Mouse (Mus musculus): ENCODE measurements around the gene Spata21. TPM values are rescaled to one million over a fixed set of nuclear protein-coding genes. Genes with fewer than 3 reads are reported as not detected.

Gene Spata21
- polyA plus RNA-seq, 1 experiment from 2014 or later = not detected

- no peaks in the 10 kb centered on the region for H3K27me3 ChIP-seq (ENCODE audit: insufficient read depth, poor library complexity, severe bottlenecking)
- 76% methylated on average over 10 of the region's 10 CpGs for WGBS
- H3K36me3 ChIP-seq = no peaks in the 10 kb centered on the region
- H3K9me3 ChIP-seq = no peaks in the 10 kb centered on the region
- no peak for DNase-seq (ENCODE audit: low spot score)
- H3K4me3 ChIP-seq = no peak overlapping the region
- H3K27ac ChIP-seq = no peak overlapping the region
- H3K4me1 ChIP-seq (replicated peaks) = 0 out of 2 replicates have a peak, but pooled peaks cover 6% of the 10 kb centered on the region
These were observed 1.3 kb upstream of the Spata21 start for GRCm38 (mm10) chr4:141086862-141087261.

DNA sequence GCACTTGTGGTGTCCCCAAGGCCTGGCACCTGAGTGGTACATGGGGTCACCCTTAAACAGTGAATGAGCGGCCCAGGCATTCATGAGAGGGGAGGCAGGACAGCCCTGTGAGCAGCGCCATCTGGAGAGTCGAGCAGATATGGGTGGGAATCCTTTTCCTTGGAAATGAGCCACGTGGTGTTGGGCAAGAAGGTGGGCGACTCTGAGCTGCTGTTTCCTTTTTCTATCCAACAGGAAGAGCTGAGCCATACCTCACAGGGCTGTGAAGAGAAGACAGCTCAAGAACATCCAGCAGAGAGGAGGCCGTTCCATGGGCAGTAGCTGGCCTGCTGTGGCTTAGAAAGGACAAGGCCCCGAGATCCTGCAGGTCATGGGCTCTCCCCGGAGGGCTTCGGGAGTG, 581 bp downstream of the Spata21 start:
- 75% methylated on average over 9 of the region's 9 CpGs for WGBS

DNA sequence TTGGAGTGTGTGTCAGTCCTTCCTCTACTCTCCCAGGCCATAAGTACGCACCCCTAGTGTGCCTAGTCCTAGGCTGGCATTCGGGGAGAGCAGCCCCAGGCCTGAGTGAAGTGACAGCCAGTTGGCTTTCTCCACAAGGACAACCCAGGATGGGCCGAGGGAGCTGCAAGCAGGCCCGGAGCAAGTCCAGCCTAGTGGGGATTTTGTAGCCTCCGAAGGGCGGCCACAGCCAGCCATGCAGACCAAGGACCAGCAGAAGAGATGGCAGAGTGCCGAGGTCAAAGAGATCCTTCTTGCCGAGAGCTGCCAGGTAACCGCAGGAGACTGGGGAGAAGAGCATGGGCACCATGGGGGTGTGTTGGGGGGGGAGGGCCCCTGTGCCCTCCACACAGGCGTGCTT, 6.9 kb downstream of the Spata21 start:
- no peaks in the 10 kb centered on the region for H3K27me3 ChIP-seq (ENCODE audit: insufficient read depth, poor library complexity, severe bottlenecking)
- no peak overlapping the region for H3K4me3 ChIP-seq
- H3K27ac ChIP-seq = no peak overlapping the region
- no peak for DNase-seq (ENCODE audit: low spot score)
- H3K36me3 ChIP-seq = no peaks in the 10 kb centered on the region
- H3K4me1 ChIP-seq (replicated peaks) = peaks cover 13% of the 10 kb centered on the region
- no peaks in the 10 kb centered on the region for H3K9me3 ChIP-seq
- 79% methylated on average over 10 of the region's 10 CpGs for WGBS

More for the DNA sequence above, 581 bp downstream of the Spata21 start:
- H3K36me3 ChIP-seq = no peaks in the 10 kb centered on the region
- H3K4me3 ChIP-seq = no peak overlapping the region
- no peak for DNase-seq (ENCODE audit: low spot score)
- no peaks in the 10 kb centered on the region for H3K27me3 ChIP-seq (ENCODE audit: insufficient read depth, poor library complexity, severe bottlenecking)
- no peak overlapping the region for H3K27ac ChIP-seq
- H3K4me1 ChIP-seq (replicated peaks) = 0 out of 2 replicates have a peak, but pooled peaks cover 6% of the 10 kb centered on the region
- H3K9me3 ChIP-seq = no peaks in the 10 kb centered on the region

DNA sequence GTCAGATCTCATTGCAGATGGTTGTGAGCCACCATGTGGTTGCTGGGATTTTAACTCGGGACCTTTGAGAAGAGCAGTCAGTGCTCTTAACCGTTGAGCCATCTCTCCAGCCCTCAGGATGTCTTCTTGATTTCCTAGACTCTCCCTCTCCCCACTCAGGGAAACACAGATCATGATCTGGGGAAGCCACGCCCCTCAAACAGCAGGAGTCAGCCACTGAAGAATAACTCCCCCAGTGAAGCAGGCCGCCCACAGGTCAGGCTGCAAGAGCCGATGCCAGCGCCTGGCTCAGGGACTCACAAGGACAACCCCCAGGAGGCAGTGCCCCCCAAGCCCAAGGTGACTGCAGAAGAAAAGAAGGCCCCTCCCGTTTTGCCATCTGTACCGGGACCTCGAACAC, 8.6 kb downstream of the Spata21 start:
- no peak for DNase-seq (ENCODE audit: low spot score)
- 15% methylated on average over 9 of the region's 9 CpGs for WGBS
- Histone ChIP-seq H3K27ac (no peak overlapping the region), H3K4me3 (no peak overlapping the region), H3K27me3 (ENCODE audit: insufficient read depth, poor library complexity, severe bottlenecking) (no peaks in the 10 kb centered on the region), H3K4me1 (replicated peaks) (peaks cover 13% of the 10 kb centered on the region), H3K9me3 (no peaks in the 10 kb centered on the region), H3K36me3 (no peaks in the 10 kb centered on the region)

- Histone ChIP-seq H3K9me3 (no peaks in the 10 kb centered on the region), H3K27ac (no peak overlapping the region), H3K4me3 (no peak overlapping the region), H3K27me3 (ENCODE audit: insufficient read depth, poor library complexity, severe bottlenecking) (no peaks in the 10 kb centered on the region), H3K36me3 (no peaks in the 10 kb centered on the region), H3K4me1 (replicated peaks) (peaks cover 13% of the 10 kb centered on the region)
- no peak for DNase-seq (ENCODE audit: low spot score)
- 72% methylated on average over 4 of the region's 4 CpGs for WGBS
These were observed 10.8 kb downstream of the Spata21 start for GRCm38 (mm10) chr4:141098935-141099334.

GRCm38 (mm10) chr4:141099956-141100355, 11.8 kb downstream of the Spata21 start:
- Histone ChIP-seq H3K36me3 (no peaks in the 10 kb centered on the region), H3K4me1 (replicated peaks) (peaks cover 11% of the 10 kb centered on the region), H3K4me3 (no peak overlapping the region), H3K9me3 (no peaks in the 10 kb centered on the region), H3K27me3 (ENCODE audit: insufficient read depth, poor library complexity, severe bottlenecking) (no peaks in the 10 kb centered on the region), H3K27ac (no peak overlapping the region)
- WGBS = 83% methylated on average over 5 of the region's 5 CpGs
- no peak for DNase-seq (ENCODE audit: low spot score)

- peaks cover 11% of the 10 kb centered on the region for H3K4me1 ChIP-seq (replicated peaks)
- no peaks in the 10 kb centered on the region for H3K36me3 ChIP-seq
- H3K9me3 ChIP-seq = no peaks in the 10 kb centered on the region
- DNase-seq (ENCODE audit: low spot score) = no peak
- 88% methylated on average over 9 of the region's 9 CpGs for WGBS
- no peaks in the 10 kb centered on the region for H3K27me3 ChIP-seq (ENCODE audit: insufficient read depth, poor library complexity, severe bottlenecking)
- no peak overlapping the region for H3K27ac ChIP-seq
- no peak overlapping the region for H3K4me3 ChIP-seq
These were observed 13.2 kb downstream of the Spata21 start for GRCm38 (mm10) chr4:141101291-141101690.

DNA sequence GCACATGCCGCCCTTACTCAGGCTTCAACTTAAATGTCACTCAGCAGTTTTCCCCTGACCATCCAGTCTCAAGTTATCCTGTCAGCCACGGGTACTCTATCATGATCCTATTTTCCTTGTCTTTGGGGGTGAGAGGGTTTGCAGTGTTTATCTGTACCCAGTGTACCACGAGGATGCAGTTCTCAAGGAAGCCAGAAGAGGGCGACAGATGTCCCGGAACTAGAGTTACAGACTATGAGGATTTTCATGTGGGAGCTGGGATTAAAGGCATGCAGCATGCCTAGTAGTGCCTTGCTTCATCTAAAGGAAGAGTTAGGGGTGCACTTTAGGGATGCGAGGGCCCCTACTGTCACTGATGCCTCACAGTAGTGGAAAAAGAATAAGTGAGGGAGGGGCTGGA, 13.7 kb downstream of the Spata21 start:
- Histone ChIP-seq H3K4me1 (replicated peaks) (peaks cover 12% of the 10 kb centered on the region), H3K27me3 (ENCODE audit: insufficient read depth, poor library complexity, severe bottlenecking) (no peaks in the 10 kb centered on the region), H3K4me3 (no peak overlapping the region), H3K36me3 (no peaks in the 10 kb centered on the region), H3K27ac (no peak overlapping the region), H3K9me3 (no peaks in the 10 kb centered on the region)
- WGBS = 69% methylated on average over 6 of the region's 6 CpGs
- DNase-seq (ENCODE audit: low spot score) = peak; percentile 33

GRCm38 (mm10) chr4:141106526-141107183, 18.5 kb downstream of the Spata21 start:
- Histone ChIP-seq H3K27ac (no peak overlapping the region), H3K4me1 (replicated peaks) (peaks cover 18% of the 10 kb centered on the region; the same call in 1 of the 2 replicates)

DNA sequence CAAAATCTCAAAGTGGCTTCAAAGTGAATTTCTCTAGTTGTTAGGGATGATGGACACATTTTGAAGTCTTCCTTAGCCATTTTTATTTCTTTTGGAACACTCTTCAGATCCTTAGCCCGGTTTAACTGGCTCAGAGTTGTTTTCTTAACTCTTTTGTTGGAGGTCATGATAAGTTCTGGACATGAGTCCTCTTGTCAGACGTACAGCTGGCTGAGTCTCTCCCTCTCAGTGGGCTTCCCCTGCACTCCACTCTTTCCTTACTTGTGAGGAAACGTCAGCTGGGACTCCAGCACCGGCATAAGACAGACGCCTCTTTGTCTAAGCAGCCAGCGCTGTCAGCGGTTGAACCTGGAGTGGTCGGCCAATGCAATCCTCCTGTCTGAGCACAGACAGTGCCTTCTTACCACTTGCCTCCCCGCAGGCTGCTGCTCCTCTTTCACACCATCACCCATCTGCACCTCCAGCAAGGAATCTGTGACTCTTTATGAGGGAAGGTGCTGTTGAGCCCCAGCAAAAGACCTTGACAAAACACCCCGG, 20.1 kb downstream of the Spata21 start:
- Histone ChIP-seq H3K4me1 (replicated peaks) (peaks cover 18% of the 10 kb centered on the region; the same call in 1 of the 2 replicates), H3K9me3 (peaks cover 11% of the 10 kb centered on the region), H3K27me3 (ENCODE audit: insufficient read depth, poor library complexity, severe bottlenecking) (no peaks in the 10 kb centered on the region), H3K36me3 (peaks cover 40% of the 10 kb centered on the region), H3K27ac (peak overlapping the region; percentile 53; the same call in 1 of the 2 replicates), H3K4me3 (no peak overlapping the region)
- DNase-seq (ENCODE audit: low spot score) = no peak
- WGBS = 44% methylated on average over 10 of the region's 10 CpGs

More at GRCm38 (mm10) chr4:141106526-141107183, 18.5 kb downstream of the Spata21 start:
- WGBS = 78% methylated on average over 16 of the region's 16 CpGs
- H3K27me3 ChIP-seq (ENCODE audit: insufficient read depth, poor library complexity, severe bottlenecking) = no peaks in the 10 kb centered on the region
- no peak overlapping the region for H3K4me3 ChIP-seq
- H3K9me3 ChIP-seq = peaks cover 11% of the 10 kb centered on the region
- DNase-seq (ENCODE audit: low spot score) = no peak
- H3K36me3 ChIP-seq = peaks cover 24% of the 10 kb centered on the region

DNA sequence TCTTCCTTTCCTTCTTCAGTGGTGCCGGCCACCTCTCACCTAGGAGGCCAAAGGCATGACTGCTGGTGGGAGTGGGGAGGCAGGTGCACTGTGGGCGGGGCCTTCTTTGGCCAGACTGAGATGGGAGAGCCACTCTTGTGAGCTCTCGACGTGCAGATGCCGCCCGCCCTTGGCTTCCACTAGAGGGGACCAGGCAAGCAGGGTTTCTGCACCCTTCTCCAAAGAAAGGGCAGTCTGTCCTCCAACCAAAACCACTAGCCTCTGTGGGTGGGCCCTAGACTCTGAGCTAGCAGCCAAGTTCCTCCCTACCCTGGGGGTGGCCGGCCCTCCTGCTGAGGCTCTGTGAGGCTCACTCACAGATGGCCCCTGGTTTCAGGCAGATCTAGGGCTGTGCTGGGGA, 25.7 kb downstream of the Spata21 start:
- Histone ChIP-seq H3K36me3 (peaks cover 94% of the 10 kb centered on the region), H3K4me3 (no peak overlapping the region), H3K27me3 (ENCODE audit: insufficient read depth, poor library complexity, severe bottlenecking) (no peaks in the 10 kb centered on the region), H3K9me3 (peaks cover 11% of the 10 kb centered on the region), H3K27ac (peak overlapping the region; percentile 29; the same call in 1 of the 2 replicates), H3K4me1 (replicated peaks) (peaks cover 34% of the 10 kb centered on the region)
- 82% methylated on average over 7 of the region's 7 CpGs for WGBS
- no peak for DNase-seq (ENCODE audit: low spot score)

DNA sequence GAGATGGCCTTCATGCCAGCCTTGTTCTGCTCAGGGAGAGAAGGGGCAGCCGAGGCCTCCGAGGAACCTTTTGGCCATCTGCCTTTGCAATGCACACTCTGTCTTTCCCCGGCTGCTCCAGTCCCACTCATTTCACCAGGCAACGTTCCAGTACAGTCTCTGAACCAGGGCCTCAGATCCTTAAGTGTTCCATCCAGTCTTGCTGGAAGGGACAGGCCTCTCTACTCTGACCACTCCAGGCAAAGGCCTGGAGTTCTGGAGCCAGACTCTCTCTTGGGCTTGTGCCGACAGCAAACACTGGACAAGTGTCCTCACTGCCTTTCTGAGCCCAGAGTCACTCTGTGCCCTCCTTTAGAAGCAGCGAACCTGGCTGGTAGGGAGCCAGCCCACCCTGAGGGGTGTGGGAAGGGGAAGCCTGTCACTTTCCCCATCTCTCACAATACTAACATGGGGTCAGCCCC, 26.4 kb downstream of the Spata21 start:
- Histone ChIP-seq H3K4me1 (replicated peaks) (peaks cover 40% of the 10 kb centered on the region), H3K27ac (peak overlapping the region; percentile 29; the same call in 1 of the 2 replicates), H3K27me3 (ENCODE audit: insufficient read depth, poor library complexity, severe bottlenecking) (no peaks in the 10 kb centered on the region), H3K4me3 (no peak overlapping the region), H3K36me3 (peaks cover 97% of the 10 kb centered on the region), H3K9me3 (peaks cover 11% of the 10 kb centered on the region)
- DNase-seq (ENCODE audit: low spot score) = no peak
- WGBS = 92% methylated on average over 6 of the region's 6 CpGs

GRCm38 (mm10) chr4:141115398-141115797, 27.3 kb downstream of the Spata21 start:
- 77% methylated on average over 8 of the region's 8 CpGs for WGBS
- no peak overlapping the region for H3K4me3 ChIP-seq
- peaks cover 47% of the 10 kb centered on the region for H3K4me1 ChIP-seq (replicated peaks)
- peak; percentile 37 for DNase-seq (ENCODE audit: low spot score)
- no peaks in the 10 kb centered on the region for H3K27me3 ChIP-seq (ENCODE audit: insufficient read depth, poor library complexity, severe bottlenecking)
- peaks cover 7% of the 10 kb centered on the region for H3K9me3 ChIP-seq
- peaks cover 97% of the 10 kb centered on the region for H3K36me3 ChIP-seq
- H3K27ac ChIP-seq = no peak overlapping the region

Measured in hindbrain, embryonic 10.5 days (tissue).